Mouse (Mus musculus): ENCODE results near the gene Dip2c.

Gene Dip2c

DNA sequence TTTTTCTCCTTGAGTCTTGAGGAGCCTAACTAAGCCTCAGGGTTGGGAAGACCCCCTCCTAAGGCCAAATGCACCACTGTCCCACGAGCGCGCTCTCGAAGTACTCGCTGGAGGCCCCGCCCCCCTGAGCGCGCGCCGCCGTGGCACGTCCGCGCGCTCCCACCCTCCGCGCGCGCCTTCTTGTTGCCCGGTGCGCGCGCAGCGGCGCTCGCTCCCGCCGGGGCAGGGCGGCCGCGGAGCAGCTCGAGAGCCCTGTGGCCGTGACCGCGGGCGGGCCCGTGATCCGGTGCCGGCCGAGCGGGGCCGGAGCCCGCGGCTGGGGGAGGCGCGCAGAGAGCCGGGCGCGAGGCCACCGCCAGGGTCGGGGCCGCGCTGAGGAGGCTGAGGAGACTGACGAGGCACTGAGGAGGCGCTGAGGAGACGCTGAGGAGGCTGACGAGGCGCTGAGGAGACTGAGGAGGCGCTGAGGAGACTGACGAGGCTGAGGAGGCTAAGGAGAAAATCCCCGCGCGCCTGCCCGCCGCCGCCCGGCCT is at the start of gene Dip2c:
Dip2c (plus strand) TSS at position 207 of the 534 bp plus-strand sequence.
- peak; percentile 80 for DNase-seq (ENCODE audit: low read depth, low spot score)

DNA sequence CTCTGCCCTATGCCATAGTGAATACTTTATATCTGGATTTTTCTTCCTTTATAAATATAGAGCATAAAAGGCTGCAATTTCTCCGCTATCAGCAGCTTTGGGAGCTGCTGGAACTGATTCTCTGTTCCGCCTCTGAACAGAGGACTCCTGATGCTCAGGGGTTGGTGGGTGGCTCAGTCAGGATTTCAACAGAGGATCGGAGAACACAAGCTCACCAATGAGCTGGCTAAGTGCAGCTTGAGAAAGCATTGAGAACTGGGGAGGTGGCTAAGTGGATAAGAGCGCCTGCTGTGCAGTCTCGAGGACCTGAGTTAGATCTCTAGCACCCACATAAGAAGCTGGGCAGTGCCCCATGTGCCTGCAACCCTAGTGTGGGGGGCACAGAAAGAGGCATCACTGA is 49.2 kb upstream of the Dip2c start:
- no peak for DNase-seq (ENCODE audit: low read depth, low spot score)

DNA sequence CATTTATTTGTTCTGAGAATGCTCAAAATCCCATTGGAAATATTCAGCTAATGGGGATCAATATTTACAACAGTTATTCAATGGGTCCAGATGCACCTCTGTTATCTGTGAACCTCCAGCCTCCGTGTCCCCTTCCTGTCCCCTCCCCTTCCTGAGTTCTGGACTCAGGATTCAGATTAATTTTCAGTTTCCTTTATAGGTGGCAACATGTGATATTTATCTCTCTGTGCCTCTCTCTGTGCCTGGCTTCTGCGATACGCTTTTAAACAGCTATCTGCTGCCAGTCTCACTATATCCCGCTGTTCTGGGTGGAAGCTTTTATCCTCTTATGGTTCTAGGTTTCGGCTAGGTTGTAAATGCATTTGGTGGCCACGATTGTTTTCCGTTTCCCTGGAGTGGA is 38.8 kb upstream of the Dip2c start:
- DNase-seq (ENCODE audit: low read depth, low spot score) = no peak

DNA sequence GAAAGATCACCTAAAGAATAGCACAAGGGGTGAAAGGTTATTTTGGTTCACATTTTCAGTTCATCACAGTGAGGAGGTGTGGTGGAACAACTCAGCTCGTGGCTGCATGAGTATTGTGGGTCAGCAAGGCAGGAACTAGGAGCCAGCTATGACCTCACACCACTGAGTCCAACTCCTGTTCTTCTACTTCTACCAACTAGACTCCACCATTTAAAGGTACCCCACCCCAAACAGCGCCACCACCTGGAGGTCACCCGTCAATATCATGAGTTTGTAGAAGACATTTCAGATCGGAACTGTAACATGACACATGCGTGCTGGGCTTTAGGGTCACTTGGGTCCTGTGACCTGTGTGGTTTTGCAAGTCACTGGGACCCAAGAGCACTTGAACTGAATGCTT is 37.2 kb upstream of the Dip2c start:
- DNase-seq (ENCODE audit: low read depth, low spot score) = peak; percentile 60

DNA sequence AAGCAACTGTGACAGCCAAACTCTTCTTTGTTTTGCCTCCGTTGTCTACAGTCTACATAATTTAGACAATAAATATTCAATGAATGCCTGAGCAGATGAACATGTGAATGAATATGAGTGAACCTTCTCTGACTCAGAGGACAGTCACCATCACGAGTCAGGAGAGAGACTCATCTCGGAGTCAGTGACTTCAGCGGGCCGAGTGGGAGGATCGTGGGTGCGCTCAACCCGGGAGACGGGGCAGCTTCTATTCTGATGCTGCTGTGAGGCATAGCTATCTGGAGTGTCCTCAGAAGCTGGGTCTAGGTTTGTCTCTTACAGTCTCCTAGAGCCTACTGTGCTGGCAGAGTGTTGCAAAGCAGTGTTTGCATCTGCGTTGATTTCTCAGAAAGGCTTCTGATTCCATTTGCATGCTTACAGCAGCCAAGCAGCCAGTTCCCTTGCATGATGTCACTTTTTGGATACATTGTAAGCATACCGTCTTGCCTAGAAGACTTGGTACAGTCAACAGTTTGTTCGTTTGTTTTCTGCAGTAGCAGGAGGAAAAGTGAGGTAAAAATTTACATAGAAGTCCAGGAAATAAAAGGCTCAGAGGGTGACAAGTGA is 36.6 kb upstream of the Dip2c start:
- DNase-seq (ENCODE audit: low read depth, low spot score) = peak; percentile 87

DNA sequence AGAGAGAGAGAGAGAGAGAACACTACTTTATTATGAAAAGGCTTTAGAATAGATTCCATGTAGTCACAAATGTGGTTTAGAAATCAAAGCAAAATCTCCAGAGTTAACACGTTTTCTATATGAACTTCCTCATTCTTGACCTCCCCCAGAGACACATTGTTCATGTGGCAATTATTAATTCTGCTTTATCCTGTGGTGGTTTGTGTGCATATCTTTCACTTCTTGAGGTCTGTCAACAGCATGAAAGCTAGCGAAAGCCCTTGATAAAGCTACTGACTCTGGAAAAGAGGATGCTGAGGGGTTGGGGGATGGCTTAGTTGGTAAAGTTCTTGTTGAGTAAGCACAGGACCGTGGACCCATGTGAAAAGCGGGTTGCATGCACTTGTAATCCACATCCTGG is 14.6 kb upstream of the Dip2c start:
- peak; percentile 48 for DNase-seq (ENCODE audit: low read depth, low spot score)

DNA sequence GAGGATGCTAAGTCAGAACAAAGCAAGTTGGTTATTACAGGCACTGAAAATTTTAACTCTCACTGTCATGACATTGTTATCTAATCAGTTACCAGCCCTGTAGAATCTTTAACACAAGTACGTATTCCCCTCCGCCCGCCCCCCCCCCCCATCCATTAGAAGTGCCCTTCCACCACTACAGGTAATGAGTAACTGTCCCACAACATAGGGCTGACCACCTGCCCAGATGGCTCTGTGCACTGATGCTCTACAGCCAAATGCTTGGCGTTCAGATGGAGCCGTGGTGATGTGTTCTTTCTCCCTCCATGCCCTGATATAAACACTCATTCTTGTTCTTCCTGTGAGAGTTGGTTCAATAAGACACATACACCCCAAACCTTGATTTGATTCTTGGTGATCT is 10.8 kb upstream of the Dip2c start:
- DNase-seq (ENCODE audit: low read depth, low spot score) = no peak

DNA sequence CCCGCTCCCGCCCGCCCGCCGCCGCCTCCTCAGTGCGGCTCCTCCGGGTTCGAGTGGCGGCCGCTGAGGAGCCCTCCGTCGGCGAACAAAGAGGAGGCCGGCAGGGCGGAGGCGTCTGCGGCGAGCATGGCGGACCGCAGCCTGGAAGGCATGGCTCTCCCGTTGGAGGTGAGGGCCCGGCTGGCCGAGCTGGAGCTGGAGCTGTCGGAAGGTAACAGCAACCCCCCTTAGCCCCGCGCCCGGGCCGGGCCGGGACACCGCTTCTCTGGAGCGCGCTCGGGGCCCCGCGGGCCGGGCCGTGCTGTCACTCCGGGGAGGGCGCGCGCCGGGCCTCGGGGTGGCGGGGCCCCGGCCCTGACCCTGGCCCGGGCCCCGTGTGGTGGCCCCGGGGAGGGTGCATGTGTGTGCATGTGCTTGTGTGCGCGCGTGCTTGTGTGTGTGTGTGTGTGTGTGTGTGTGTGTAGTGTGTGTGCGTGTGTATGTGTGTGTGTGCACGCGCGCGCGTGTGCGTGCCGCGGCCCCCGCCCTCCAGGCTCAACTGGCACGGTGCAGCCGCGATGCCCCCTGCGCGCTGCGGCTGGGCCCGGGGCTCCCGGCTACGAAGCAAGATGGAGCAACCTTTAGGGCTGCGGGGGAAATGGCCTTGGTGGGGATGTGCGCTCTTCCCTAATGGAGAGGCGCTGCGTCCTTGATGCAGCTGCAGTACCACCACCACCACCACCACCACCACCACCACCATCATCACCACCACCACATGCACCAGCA is 710 bp downstream of the Dip2c start:
- no peak for DNase-seq (ENCODE audit: low read depth, low spot score)

DNA sequence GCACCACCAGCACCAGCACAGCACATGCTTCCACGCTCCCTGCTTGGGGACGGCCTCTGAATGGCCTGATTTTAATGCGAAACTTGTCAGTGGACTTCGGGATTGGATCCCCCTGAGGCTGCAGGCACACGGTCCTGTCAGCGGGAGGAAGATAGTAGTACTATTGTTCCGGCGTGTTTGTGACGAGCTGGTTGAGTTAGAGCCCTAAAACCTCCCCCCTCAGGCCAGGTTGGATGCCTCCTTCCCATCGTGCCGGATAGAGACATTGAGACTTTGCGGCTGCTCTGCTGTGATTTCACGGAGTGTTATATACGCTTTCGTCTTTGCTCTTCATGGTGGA is 1.3 kb downstream of the Dip2c start:
- peak; percentile 48 for DNase-seq (ENCODE audit: low read depth, low spot score)

DNA sequence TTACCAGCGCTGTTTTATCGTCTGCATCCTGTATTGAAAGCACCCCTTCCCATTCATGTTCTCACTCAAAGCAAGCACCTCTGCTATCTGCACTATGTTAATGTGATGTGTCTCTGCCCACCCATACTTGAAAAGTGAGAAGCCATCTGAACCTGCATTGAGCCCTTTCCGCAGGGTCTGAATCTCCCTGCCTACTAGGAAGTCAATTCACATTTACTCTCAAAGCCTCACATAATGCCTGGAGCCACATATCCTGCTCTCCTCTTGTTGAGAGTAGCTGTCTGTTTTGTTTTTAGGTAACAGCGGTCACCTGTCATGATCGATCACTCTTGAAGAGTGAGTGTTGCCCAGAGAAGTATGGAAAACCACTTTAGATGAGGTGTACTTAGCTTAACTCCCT is 2.3 kb downstream of the Dip2c start:
- no peak for DNase-seq (ENCODE audit: low read depth, low spot score)

DNA sequence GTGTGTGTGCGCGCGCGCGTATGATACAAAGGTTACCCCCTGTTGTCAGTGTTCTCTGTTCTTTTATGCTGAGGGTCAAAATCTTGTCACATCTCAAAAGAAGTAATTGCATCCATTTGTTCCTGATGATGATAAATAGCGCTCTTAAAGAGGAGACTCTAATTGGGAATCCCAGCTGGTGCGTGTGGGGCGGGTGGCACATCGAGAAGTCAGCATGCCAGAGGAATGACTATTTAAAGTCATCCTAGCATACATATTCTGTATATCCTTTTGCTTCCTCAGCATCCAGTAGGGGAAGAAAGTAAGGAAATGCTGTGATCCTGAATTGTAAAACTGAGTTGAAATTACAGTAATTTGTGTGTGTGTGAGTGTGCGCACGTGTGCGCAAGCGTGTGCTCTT is 6.7 kb downstream of the Dip2c start:
- no peak for DNase-seq (ENCODE audit: low read depth, low spot score)

DNA sequence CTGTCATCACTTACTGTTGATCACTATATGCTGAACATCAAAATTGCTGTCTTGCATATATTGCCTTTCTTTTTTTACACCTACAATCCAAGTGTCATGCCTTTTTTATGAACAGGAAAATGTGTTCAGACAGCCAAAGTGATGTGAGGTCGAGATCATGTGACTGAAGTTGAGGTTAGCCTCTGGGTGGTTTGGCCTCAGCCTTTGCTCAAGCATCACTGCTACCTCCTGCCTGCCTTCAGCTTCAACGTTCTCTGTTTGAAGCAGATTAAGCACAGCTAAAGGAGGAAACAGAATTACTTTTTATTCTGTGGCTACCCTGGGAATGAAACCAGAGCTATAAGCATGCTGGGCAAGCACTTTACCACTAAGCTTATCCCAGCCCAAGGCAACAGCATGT is 13.6 kb downstream of the Dip2c start:
- no peak for DNase-seq (ENCODE audit: low read depth, low spot score)

DNA sequence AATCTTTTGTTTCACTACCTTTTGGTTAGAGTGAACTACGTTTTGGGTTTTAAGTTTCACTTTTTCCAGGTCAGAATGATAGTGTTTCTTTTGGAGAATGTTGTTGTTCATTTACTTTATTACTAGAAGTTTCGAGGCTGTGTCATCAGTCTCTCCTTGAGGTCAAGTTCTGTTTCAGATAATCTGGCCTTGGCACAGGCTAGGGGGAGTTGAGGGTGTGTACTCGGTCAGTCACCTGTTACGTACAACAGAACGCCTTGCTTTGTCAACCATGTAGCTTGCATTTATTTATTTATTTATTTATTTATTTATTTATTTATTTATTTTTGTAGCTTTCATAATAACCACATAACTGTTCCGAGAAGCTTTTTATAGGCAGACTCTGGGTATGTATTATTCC is 20.0 kb downstream of the Dip2c start:
- no peak for DNase-seq (ENCODE audit: low read depth, low spot score)

DNA sequence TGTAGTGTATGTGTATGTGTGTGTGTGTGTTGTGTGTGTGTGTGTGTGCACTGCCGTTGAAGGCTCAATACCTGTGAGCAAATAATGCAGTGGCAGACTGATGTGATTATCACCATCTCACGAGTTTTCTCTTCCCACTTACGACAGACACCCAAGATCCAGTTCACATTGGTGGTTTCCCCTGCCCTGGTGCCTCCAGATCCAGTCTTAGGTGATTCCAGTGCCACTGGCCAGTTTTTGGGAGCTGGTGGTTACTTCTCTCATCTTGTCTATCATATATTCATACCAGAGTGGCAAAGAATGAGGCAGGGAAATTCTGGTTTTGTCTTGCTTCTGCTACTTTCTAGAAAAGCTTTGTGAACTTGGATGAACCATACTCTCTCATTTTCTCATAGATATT is 20.9 kb downstream of the Dip2c start:
- DNase-seq (ENCODE audit: low read depth, low spot score) = no peak

DNA sequence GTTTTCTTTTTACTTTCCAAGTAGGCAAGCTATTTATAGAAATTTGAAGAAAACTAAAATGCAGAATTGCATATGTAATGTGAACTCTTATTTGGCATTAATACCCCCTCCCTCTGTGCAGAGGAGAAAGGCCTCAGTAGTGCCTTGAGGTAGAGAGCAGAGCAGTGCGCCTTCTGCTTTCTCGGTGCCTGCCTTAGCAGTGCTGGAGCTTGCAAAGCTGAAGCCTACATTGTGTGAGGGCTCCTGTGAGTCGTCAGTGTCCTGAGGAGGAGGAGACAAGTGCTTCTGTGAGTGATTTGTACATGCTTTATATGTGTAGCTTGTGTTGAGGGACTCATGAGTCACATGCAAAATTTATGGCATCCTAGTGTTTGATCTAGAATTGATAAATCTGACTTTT is 21.4 kb downstream of the Dip2c start:
- DNase-seq (ENCODE audit: low read depth, low spot score) = peak; percentile 35

DNA sequence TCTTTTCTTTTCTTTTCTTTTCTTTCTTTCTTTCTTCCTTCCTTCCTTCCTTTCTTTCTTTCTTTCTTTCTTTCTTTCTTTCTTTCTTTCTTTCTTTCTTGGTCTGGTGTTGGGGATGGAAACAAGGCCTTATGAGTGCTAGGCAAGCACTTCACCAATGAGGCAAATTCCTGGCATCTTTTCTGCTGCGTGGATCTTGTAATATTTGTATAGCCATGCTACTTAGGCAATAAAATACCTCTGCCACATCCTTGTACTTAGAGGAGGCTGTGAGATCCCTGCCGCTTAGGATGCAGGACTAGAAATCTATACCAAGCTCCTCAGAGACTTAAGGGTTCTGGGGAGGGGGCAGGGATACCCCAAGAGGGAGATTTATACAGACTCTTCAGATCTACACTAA is 23.3 kb downstream of the Dip2c start:
- DNase-seq (ENCODE audit: low read depth, low spot score) = no peak

DNA sequence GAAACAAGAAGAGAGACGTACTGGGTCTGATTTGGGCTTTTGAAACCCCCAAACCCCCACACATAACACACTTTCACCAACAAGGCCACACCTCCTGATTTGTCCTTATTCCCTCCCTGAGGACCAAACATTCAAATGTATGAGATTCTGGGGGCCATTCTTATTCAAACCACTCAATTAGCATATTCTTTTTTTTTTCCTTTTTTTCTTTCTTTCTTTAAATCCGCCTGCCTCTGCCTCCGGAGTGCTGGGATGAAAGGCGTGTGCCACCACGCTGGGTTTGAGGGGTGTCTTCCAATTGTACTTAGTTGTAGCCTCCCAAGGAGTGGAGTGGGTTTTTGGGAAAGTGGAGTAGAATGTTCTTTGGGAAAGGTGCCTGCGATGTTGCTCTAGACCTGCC is 32.5 kb downstream of the Dip2c start:
- DNase-seq (ENCODE audit: low read depth, low spot score) = no peak

DNA sequence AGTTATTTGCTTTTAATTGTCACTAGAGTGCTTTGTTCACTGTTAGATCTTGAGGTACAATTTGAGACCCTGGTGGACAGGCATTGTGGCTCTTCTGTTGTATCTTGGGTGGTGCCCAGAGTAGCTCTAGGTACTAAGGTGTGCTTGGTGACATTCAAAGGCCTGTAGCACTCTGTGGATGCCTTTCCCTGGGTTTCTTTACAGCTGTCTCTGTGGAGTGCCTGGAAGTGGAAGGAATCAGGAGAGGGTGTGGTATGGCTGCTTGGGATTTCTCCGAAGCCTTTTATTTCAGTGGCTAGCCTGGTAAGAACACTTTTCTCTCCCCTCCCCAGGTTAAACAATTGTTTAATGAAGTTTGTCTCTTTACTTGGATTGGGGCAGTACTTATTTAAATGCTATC is 34.5 kb downstream of the Dip2c start:
- no peak for DNase-seq (ENCODE audit: low read depth, low spot score)

DNA sequence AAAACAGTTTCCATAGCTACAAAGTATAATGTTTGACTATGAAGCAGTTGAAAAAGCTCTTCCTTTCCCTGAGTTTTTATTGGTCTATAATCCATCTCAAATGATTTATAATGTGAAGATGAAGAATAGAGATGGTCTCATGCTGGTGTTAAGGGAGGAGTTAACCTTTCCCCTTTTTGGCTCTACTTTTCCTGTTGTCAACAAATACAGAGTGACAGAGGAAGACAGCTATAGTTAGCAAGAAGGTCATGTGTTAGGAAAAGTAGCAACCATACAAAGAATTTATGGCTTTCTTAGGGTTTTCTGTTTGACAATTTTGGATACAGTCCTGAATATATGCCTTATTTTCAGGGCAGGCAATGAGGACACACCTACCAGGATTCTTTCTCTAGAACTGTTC is 36.6 kb downstream of the Dip2c start:
- no peak for DNase-seq (ENCODE audit: low read depth, low spot score)

DNA sequence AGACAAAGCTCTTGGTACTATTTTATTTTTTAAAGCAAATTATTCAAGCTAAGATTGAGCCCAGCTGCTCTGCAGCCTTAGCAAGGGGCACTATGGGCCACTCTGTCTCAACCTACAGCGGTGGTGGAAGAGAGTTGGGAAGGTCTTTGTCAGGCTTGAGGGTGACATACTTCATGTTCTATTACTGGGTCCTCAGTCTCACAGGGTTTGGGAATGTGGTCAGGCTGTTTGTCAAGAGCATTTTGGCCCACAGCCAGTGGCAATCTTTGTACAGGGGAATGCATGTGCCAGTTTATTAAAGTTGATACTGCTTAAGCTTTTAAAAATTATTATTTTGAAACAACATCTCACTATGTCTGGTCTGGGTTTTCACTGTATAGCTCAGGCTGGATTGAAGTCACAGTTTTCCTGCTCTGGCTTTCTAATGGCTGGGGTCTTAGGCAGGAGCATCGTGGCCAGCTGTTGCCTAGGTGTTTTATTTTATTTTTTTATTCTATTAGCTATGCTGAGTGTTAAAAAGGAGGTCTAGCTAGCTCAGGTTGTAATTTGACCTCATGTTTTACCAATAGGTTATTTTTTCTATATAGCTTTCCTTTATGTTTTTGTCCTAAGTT is 37.9 kb downstream of the Dip2c start:
- peak; percentile 55 for DNase-seq (ENCODE audit: low read depth, low spot score)

DNA sequence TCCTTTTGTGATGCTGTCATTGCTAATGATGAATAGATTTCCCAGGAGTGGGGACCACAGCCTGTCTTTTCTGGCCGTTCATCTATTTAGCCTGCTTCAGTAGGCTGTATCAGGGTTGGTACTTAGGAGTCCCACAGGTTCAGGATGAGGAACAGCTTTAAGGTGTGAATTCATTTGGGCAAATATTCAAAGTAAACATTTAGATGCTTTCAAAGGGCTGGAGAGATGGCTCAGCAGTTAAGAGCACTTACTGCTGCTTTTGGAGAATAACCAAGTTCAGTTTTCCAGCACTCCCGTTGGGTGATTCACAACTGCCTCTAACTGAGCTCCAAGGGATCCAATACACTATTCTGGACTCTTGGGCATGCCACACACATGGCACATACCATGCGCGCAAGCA is 38.4 kb downstream of the Dip2c start:
- DNase-seq (ENCODE audit: low read depth, low spot score) = no peak

DNA sequence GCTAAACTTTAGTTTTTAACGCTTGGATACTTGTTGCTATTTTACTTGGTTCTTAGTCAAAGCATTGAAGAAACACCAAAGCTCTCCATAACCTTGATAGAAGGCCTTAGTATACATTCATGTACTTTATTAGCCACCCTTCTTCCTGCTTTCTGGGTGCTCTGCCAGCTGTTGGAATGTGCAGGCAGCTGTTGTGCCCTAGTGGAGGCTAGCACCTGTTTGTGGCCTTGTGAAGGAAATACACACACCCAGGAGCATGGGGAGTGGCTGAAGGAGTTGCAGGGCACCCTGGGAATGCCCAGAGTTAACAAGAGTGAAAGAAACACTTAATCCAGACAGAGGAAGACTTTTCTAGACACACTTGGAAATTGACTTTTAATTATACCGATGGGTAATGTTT is 43.4 kb downstream of the Dip2c start:
- no peak for DNase-seq (ENCODE audit: low read depth, low spot score)

DNA sequence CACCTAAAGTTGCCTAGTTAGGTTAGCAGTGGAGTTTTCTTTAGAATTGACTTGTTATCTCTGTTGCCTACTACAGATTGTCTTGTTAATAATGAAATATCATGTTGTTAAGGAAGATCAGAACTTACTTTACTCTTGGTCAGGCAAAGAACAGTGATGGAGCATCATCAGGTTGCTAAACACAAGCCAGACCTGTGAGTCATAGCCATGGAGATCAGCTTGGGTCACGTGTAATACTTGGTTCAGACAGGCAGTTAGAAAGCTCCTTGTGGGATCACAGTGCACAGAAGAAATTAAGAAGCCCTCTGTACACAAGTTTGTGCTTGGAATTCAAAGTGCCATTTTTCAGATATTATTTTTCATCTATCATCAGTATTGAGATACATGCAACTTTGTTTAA is 48.9 kb downstream of the Dip2c start:
- DNase-seq (ENCODE audit: low read depth, low spot score) = peak; percentile 82
